Mouse (Mus musculus) heart, postnatal 0 days (tissue): ENCODE results near the gene Zfp292.

Source experiments
- CTCF ChIP-seq: IDR thresholded peaks from 2 replicates; pipeline ENCODE4 v1.5.1; 2016; ENCODE audit warnings: antibody characterized with exemption, control low read depth, low read depth
- EP300 ChIP-seq: IDR thresholded peaks from 2 replicates; pipeline ENCODE4 v1.6.1; 2016; ENCODE audit warnings: antibody characterized with exemption, low read depth

GRCm38 (mm10) chr4:34847679-34848309 is 35.0 kb downstream of the Zfp292 start:
- TF ChIP-seq CTCF: no peak
- no peak for TF ChIP-seq EP300
